Mouse (Mus musculus) erythroblast, embryonic 14.5 days (primary cell): ENCODE results near the gene Fam214a.

Source experiments
- GATA1 ChIP-seq: IDR thresholded peaks from 2 replicates; pipeline ENCODE4 v1.6.1; 2012; ENCODE audit warnings: low read length, inconsistent platforms, mixed read lengths
- TAL1 ChIP-seq: IDR thresholded peaks from 3 replicates; pipeline ENCODE4 v1.6.1; 2012; ENCODE audit warnings: low read length, inconsistent platforms, mixed read lengths

- no peak for TF ChIP-seq GATA1
- TF ChIP-seq TAL1: no peak
Observed at GRCm38 (mm10) chr9:75035944-75036343, 83.3 kb downstream of the Fam214a start.
